Mouse (Mus musculus) kidney, adult 2 months (tissue): Measurements from ENCODE around the gene Fam174b. TPM values are rescaled to one million over a fixed set of nuclear protein-coding genes. Genes with fewer than 3 reads are reported as not detected.

Source experiments
- DNase-seq: peaks from one replicate; pipeline ENCODE4 v3.0.0; 2021
- H3K27ac ChIP-seq: fragments of 200-500 bp; 2 replicates; pipeline ENCODE4 v1.5.1; 2012; ENCODE audit warnings: low read depth, low read length, control low read depth, inconsistent platforms; ENCODE audit not compliant: insufficient read depth
- H3K27me3 ChIP-seq: fragments of 200-500 bp; replicated peaks from 2 replicates; pipeline ENCODE4 v1.6.1; 2012; ENCODE audit warnings: mild to moderate bottlenecking, moderate library complexity, low read length, inconsistent platforms; ENCODE audit not compliant: control insufficient read depth, insufficient read depth
- H3K36me3 ChIP-seq: fragments of 200-500 bp; 2 replicates; pipeline ENCODE4 v1.6.1; 2012; ENCODE audit warnings: mild to moderate bottlenecking, moderate library complexity, low read length, inconsistent platforms; ENCODE audit not compliant: control insufficient read depth, insufficient read depth
- H3K4me1 ChIP-seq: fragments of 200-500 bp; 2 replicates; pipeline ENCODE4 v1.6.1; 2011; ENCODE audit warnings: low read length; ENCODE audit not compliant: control insufficient read depth, insufficient read depth
- H3K4me3 ChIP-seq: fragments of 200-500 bp; 2 replicates; pipeline ENCODE4 v1.5.1; 2011; ENCODE audit warnings: mild to moderate bottlenecking, low read depth, low read length, control low read depth; ENCODE audit not compliant: insufficient read depth
- CTCF ChIP-seq: fragments of 200-500 bp; conservative IDR thresholded peaks from 2 replicates; pipeline ENCODE4 v1.5.1; 2011; ENCODE audit warnings: low read depth, mild to moderate bottlenecking, control low read depth, low read length, moderate library complexity, mixed read lengths; ENCODE audit not compliant: insufficient read depth, insufficient read length
- POLR2A ChIP-seq: fragments of 200-500 bp; IDR thresholded peaks from one replicate; pipeline ENCODE4 v1.6.1; 2011; ENCODE audit warnings: low read depth, low read length, control low read depth
- WGBS: fragments of 180-500 bp; shearing (Covaris S2); methylation state at CpG from one replicate; pipeline ENCODE4 v1.1.7; 2018; 5-methylcytosine and 5-hydroxymethylcytosine counted together
- polyA plus RNA-seq: library from polyadenylated mRNA; depleted of rRNA; stranded (reverse); fragments of >200 nt; gene quantifications from 2 replicates; pipeline ENCODE4 v1.2.3, GENCODE M21; 2012

Gene Fam174b
- polyA plus RNA-seq, 1 experiment = 17.1 TPM

DNA sequence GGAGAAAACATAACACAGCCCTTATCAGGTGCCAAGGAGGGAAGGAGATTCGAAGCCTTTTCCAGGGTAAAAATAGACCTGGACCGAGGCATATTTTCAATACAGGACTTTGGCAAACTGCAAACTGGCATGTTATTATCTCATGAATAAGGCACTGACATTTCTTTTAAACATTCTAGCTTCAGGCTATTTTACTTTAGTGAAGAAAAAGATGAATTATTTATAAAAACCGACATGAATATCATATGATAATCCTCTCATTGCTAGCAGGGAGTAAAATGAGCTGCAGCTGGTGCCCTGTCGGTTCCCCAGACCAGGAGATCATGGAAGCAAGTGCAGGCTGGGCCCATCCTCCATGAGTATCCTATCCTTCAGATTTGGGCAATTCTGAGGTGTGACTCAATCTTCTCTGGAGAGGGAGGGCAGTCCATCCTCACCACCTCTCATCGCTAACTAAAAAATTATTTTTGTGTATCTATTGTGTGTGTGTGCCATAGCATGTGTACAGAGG, 21.6 kb upstream of the Fam174b start:
- Histone ChIP-seq H3K27ac (no peak overlapping the region), H3K36me3 (no peaks in the 10 kb centered on the region), H3K4me1 (no peaks in the 10 kb centered on the region), H3K4me3 (no peak overlapping the region), H3K27me3 (no peaks in the 10 kb centered on the region)
- no peak for DNase-seq
- TF ChIP-seq POLR2A (no peak), CTCF (no peak)
- WGBS = 61% methylated on average over 5 of the region's 5 CpGs

DNA sequence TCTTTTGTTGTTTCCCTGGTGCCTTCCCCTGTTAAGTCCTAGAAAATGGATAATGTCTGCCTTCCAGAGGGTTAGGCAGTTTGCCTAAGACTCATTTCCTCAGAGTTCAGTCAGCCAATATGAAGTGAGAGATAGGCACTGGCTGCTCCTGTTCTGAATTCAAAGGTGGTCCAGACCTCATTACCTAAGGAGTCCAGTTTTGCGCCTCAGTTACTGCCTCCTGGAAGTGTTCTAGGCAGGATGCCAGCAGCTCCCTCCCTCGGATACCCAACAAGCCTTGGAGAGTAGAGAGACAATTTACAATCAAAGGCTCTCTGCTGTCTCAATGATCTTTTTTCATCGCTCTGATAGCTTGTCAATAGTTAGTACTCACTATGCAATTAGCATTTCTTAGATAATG, 19.1 kb upstream of the Fam174b start:
- no peaks in the 10 kb centered on the region for H3K36me3 ChIP-seq
- no peak for DNase-seq
- WGBS = 53% methylated on average over 3 of the region's 3 CpGs

DNA sequence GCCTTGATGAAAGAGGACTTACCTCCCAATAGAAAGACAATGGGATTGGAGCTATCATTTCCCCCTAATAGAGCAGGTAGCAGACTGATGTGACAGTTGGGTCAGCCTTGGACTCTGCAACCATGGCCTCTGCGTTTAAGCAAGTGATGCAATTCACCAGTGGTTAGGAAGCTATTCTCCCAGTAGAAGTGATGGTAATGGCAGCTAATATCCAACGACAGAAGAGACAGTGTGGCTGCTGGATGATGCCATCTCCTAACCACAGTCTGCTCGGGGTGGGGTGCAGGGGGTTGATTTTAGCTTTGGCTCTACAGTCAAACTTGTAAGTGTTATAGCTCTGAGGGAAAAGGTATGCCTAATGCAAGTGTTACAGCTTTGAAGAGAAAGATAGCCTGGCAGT, 18.3 kb upstream of the Fam174b start:
- H3K4me3 ChIP-seq = no peak overlapping the region

More for the DNA sequence above, 19.1 kb upstream of the Fam174b start:
- TF ChIP-seq POLR2A (no peak), CTCF (no peak)
- H3K27ac ChIP-seq = no peak overlapping the region
- no peak overlapping the region for H3K4me3 ChIP-seq
- no peaks in the 10 kb centered on the region for H3K4me1 ChIP-seq
- H3K27me3 ChIP-seq = no peaks in the 10 kb centered on the region

DNA sequence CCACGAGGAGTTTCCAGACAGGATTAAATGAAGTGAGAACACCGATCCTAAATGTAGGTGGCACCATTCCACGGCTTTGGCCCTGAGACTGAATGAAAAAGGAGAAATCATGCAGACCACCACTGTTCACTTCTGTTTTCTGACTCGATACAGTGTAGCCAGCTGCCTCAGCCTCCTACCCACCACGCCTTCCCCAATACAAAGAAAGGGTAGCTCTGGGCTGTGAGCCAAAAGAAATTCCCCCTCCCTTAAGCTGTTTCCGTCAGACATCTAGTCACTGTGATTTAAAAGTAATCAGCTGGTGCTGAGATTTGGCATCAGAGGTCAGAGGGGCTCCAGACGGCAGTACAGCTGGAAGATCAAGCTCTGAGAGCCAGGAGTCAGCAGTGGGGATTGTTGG, 10.2 kb upstream of the Fam174b start:
- Histone ChIP-seq H3K36me3 (no peaks in the 10 kb centered on the region), H3K4me3 (no peak overlapping the region), H3K27me3 (no peaks in the 10 kb centered on the region), H3K27ac (no peak overlapping the region), H3K4me1 (no peaks in the 10 kb centered on the region)
- 49% methylated on average over 7 of the region's 7 CpGs for WGBS
- no peak for DNase-seq
- TF ChIP-seq POLR2A (no peak), CTCF (no peak)

More for the DNA sequence above, 18.3 kb upstream of the Fam174b start:
- H3K36me3 ChIP-seq = no peaks in the 10 kb centered on the region
- H3K4me1 ChIP-seq = no peaks in the 10 kb centered on the region
- H3K27ac ChIP-seq = no peak overlapping the region
- WGBS = 84% methylated on average over 3 of the region's 3 CpGs
- TF ChIP-seq CTCF (no peak), POLR2A (no peak)
- DNase-seq = no peak
- H3K27me3 ChIP-seq = no peaks in the 10 kb centered on the region

DNA sequence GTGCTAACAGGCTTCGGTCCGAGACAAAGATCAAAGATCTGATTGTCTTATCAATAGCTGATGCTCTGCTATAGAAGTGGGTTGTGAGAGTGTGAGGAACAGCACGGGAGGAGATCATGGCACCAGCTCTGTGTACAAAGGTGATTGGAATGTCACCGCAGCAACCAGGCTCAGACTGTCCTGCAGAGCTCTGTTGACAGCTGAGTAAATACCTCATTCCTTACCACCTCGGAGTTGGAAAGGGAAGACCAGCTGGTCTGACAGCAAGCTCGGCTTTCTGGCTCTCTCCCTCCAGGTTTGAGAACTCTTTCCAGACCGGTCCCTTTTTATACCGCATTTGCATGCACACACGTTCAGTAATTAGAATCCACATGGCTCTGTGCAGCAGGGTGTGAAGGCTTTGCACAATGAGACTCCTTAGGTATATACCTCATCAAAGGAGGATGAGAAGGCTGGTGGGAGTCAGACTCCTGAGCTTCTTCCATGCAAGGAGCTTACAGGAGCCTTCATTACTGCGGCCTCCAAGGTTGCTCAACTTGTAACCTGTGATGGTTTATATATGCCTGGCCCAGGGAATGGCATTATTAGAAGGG, 9.6 kb upstream of the Fam174b start:
- Histone ChIP-seq H3K27me3 (no peaks in the 10 kb centered on the region), H3K36me3 (no peaks in the 10 kb centered on the region), H3K4me1 (no peaks in the 10 kb centered on the region), H3K4me3 (no peak overlapping the region), H3K27ac (no peak overlapping the region)
- DNase-seq = no peak
- WGBS = 44% methylated on average over 10 of the region's 10 CpGs
- TF ChIP-seq CTCF = no peak
- no peak for TF ChIP-seq POLR2A

DNA sequence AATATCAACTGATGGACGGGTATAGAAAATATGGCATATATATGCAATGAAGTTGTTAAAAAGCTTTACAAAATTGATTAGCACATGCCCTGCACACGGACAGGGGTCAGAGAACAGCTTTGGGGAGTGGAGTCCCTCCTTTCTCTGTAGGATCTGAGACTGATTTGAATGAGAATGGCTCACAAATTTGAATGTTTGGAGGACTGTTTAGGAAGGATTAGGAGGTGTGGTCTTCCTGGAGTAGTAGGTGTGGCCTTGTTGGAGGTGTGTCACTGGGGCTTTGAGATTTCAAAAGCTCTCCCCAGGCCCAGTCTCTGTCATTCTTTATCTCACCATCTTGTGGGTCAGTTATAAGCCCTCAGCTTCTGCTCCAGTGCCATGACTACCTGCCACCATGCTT, 4.1 kb upstream of the Fam174b start:
- Histone ChIP-seq H3K27me3 (no peaks in the 10 kb centered on the region), H3K4me1 (no peaks in the 10 kb centered on the region), H3K27ac (no peak overlapping the region), H3K36me3 (no peaks in the 10 kb centered on the region), H3K4me3 (no peak overlapping the region)
- DNase-seq = no peak
- 93% methylated on average over 2 of the region's 2 CpGs for WGBS
- TF ChIP-seq CTCF = no peak
- TF ChIP-seq POLR2A = no peak

DNA sequence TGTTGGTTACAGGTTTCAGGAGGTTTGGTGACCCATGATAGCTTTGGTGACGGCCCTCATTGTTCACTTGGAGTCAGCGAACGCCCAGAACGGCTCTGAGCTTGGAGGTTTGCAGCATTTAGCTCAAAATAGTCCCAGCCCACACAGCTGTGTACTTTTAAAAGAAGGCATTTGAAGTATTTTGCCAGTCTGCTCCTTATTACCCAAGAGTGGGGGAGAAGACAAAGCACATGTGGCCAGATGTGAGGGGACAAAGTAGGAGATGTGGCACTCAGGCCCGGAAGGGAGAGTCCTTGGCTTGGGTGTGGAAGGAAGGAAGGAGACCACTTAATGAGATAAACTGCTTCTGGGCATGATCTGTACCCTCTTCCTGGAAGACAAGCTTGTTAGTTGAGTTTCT, 1.3 kb downstream of the Fam174b start:
- no peaks in the 10 kb centered on the region for H3K27me3 ChIP-seq
- H3K4me1 ChIP-seq = no peaks in the 10 kb centered on the region
- no peak for DNase-seq
- TF ChIP-seq CTCF (no peak), POLR2A (no peak)
- H3K27ac ChIP-seq = no peak overlapping the region
- 55% methylated on average over 5 of the region's 5 CpGs for WGBS
- H3K36me3 ChIP-seq = no peaks in the 10 kb centered on the region
- H3K4me3 ChIP-seq = peak overlapping the region; percentile 54

DNA sequence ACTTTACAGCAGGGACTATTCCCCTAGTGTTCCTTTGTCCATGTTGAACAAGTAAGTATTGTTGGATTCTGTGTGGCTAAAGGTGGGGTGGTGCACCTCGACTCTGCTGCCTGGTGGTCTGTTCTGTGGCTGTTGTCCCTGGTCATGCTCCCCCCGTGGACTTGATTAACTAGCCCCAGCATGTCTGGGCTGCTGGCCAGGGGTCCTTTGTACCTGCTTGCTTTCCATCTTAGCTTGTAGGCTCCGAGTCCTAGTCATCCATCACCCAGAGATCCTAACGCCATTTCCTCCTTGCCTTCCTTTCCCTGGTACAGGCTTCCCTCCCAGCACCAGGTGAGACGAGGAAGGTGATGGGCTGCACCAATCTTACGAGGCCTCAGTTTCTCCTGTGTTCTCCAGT, 1.7 kb downstream of the Fam174b start:
- no peaks in the 10 kb centered on the region for H3K27me3 ChIP-seq
- no peak overlapping the region for H3K27ac ChIP-seq
- TF ChIP-seq CTCF (no peak), POLR2A (no peak)
- H3K4me1 ChIP-seq = no peaks in the 10 kb centered on the region
- WGBS = 61% methylated on average over 6 of the region's 6 CpGs
- no peaks in the 10 kb centered on the region for H3K36me3 ChIP-seq
- no peak for DNase-seq
- H3K4me3 ChIP-seq = peak overlapping the region; percentile 7
